Mouse (Mus musculus) heart, adult 18-20 months (tissue): ENCODE measurements around the gene Mab21l3. TPM values are rescaled to one million over a fixed set of nuclear protein-coding genes. Genes with fewer than 3 reads are reported as not detected.
A peak's percentile ranks its signal among the peaks of the same experiment; 100 is the strongest.
"Not testable (repeated sequence)": the region's sequence is repeated elsewhere in the genome, so short reads cannot be mapped to it uniquely, and the experiment has no call there.

Experiments
- DNase-seq, 2 experiments: peaks; one replicate each; pipeline ENCODE4 v3.0.0; 2021 to 2022; ENCODE audit warnings: mixed read lengths in 1 of 2
- total RNA-seq, 2 experiments: library from RNA; stranded (reverse); gene quantifications; 2 replicates each; pipeline ENCODE4 v1.2.3; 2021

The Mab21l3 gene
- total RNA-seq, 2 experiments from 2014 or later = 0.13 TPM; not detected in 1

DNA sequence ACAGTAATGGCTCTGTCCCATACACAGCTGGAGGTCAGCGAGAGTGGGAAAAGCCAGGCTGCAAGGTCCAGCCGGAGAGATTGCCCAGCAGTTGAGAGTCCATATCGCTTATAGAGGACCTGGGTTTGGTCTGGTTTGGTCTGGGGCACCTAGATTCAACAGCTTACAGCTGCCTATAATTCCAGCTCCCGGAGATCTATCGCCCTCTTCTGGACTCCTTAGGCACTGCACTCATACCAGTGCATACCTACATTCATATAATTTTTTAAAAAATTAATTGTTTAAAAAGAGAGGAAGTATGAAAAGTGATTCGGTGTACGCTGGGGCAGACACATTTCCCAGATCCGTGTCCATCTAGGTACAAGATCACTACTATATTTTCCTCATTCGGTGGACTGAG, 9.4 kb downstream of the Mab21l3 start:
- no peak for DNase-seq

DNA sequence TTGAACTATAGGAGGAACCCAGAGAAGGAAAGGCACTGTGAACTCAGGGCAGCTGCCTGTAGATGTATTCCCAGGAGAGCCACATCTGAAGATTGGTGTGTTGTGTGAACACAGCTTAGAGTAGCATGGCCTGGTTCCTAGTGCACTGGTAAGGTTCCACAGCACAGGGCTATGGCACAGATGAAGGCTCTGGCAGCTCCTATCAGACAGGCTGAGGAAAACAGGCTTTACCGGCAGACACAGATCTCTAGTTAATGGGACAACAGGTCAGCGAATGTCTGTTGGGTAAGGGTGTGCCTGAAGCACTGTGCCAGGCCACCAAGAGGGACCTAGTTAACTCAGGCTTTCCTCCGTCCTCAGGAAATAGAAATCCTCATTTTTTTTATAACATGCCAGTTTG, 11.8 kb downstream of the Mab21l3 start:
- DNase-seq = no peak

DNA sequence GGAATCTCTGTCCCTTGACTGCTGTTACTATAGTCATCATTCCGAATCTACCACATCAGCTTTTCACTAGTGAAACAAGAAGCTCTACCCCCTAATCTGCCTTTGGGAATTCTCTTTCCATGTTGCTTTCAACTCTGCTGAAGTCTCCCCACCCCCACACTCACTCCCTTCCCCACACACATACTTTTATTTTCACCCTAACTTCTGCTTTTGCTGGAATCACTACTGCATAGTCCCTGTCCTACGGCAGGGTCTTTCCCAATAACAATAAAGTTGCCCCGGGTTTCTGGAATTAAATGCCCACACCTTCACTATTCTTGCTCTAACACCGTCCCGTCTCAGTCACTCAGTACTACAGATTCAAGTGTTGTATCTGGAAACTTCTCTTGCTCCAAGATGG, 12.2 kb downstream of the Mab21l3 start:
- no peak for DNase-seq

DNA sequence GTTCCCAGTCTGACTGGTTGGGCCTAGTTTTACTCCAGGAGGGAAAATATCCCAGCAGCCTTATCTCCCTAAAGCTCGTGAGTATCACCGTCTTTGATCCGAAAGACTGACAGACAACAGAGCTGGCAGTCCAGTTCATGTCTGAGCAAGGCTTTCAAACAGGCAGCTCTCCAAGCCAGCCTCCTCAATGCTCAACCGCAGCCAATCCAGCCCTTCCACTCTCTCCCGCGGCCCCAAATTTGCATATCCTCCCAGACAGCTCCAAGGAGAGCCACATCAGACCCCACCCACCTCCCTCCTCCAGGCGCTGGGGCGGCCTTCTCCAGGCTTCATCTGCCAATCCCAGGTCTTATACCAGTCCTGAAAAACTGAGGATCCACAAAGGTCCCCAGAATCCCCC, 12.7 kb downstream of the Mab21l3 start:
- DNase-seq = peak; percentile 75 to 87

DNA sequence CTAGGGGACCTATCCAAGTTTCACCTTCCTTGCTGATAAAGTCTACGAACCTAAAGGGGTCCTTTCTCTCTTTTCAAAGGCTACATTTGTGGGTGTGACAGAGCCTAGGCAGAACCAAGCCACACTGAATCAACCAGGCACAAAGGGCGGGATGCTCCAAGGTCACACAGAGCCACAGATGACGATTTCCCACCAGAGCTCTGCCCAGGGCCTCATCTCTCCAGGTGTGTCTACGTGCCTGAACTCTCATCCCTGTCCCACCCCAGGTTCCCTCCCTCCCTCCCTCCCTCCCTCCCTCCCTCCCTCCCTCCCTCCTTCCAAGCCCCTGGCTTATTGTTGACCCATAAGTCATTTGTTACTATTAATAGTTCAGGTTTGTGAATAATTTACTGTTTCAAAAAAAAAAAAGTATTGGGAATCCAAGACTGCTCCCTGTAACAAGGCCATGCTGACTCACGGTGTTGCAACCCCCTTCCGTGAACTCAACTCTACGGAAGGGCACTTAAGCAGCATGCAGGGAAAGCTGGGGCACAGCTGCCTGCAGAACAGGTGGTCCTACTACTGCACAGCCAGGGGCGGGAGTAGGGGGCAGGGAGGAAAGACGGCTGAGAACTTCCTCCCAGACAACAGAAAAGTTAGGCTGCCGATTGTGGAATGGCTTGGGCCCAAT, 17.4 kb downstream of the Mab21l3 start:
- no peak for DNase-seq

DNA sequence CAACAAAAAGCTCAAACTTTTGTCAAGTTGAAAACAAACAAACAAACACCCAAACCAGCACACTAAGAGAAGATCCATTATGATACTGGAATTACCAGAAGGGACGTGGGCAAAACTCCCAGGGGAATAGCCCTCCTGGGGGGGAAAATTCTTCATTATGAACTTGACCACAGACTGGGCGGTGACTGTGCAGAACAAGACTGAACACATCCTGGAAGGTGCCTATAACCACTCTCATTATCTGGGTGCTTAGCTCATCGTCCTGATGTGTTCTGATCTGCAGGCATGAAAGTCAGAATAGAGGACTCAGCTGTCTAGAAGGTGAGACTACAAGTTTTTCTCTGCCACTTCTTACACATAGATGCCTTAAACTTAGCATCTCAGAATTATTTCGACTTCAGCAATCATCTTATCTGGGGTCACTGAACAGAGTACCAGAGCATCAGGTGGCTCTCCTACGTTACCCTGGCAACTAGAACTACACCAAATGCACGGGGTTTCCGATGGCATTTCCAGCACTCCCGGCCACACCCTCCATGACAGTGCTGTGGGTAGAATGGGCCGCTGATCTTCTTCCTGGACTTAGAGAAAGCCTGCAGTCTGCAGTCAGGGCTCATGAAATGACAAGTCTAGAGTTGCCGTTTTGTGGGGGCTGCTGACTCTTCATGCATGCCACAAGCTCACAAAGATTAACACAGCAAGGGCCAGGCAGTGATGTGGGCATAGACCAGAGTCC, 18.7 kb downstream of the Mab21l3 start:
- no peak for DNase-seq

DNA sequence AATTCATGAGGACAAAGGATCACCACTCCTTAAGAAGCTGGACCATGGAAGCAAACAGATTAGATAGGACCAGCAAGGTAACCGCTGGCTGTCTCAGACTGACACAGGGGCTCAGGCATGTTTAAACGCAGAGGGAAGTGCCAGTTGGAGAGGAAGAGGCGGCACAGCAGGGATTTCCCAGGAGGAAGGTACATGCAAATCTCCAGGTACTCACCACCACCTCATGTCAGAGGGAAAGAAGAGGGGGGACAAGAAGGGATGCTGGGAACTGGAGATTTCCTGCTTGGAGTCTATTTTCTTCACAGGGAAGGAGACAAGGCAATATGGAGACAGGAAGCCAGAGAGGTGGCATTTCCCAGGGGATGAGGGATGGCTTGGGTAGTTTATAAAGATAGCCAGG, 20.2 kb downstream of the Mab21l3 start:
- DNase-seq = no peak

DNA sequence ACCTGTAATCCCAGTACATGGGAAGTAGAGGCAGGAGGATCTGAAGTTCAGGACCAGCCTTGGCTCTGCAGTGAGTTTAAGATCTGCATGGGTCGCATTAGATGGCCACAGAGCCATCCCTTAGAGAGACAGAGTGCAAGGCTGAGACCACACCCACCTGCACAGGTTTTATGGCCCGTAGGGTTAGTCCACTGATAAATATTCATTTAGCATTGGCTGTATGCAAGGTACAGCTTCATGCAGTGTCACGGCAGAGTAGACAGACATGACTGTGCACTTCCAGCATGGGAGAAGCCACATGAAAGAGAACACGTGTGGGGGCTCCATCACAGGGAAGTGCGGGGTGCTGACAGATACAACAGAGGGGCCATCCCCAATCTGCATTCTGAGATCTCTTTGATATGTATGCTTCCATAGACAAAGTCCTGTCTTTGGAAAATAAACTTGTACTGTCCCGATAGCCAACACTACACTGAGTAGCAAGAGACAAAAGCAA, 21.5 kb downstream of the Mab21l3 start:
- DNase-seq = no peak

DNA sequence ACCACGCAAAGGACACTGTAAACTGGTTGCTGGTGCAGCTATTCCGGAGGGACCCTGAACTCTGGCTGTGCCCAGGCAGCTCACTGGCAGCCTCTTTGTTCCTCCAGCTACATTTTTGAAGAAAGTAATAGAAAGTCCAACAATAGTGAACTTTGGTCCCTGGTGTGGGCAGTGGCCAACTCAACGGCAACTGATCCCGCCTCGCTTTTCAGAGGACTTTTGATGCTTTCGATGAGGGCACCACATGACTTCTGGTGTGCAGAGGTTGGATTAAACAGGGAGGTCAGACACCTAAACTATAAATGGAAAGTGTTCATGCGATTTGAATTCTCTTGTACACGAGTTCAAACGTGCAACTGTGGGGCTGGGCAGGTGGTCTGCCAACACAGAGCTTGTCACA, 24.4 kb downstream of the Mab21l3 start:
- no peak for DNase-seq

DNA sequence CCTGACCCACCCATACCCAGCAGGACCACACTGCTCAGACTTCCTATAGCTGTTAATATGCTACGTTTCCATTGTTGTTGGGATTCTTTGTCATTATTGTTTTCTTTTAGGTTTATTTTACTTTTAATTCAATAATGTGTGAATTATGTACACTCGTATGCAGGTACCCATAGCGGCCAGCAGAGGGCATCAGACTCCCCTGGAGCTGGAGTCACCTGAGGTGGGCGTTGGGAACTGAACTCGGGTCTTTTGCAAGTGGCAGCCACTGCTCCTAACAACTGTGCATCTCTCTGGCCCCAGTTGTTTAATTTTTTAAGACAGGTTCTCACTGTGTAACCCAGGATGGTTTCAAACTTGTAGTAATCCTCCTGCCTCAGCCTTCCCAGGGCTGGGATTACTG, 26.7 kb downstream of the Mab21l3 start:
- DNase-seq = no peak

DNA sequence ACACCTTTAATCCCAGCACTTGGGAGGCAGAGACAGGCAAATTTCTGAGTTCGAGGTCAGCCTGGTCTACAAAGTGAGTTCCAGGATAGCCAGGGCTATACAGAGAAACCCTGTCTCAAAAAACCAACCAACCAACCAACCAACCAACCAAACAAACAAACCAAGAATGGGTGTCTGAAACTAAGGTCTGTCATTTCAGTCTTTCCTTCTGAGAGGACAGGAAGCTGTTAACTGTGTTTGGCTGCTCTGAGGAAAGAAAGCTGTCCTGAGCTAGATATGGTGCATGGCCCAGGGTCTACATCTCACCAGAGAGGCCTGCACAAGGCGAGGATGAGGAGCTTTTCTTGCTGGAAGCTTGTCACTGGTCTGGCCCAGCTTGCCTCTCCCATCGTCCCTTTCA, 28.1 kb downstream of the Mab21l3 start:
- not testable (repeated sequence) for DNase-seq

DNA sequence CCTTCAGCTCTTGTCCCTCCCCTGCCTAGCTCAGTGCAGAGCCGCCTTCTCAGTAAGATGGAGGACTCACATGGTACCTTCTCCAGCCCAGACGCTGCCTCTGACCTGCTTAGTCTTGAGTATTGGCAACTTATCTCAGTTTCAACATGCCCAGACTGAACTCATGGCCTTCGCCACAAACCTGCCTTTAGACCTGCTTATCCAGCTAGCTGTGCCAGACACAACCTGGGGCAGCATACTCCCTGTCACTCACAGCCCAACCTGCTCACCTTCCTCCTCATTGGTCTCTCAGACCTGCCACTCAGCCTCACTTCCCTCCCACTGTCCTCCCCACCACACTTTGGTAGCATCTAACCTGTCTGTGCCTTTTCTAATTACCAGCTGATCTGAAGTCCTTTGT, 32.8 kb downstream of the Mab21l3 start:
- no peak for DNase-seq

DNA sequence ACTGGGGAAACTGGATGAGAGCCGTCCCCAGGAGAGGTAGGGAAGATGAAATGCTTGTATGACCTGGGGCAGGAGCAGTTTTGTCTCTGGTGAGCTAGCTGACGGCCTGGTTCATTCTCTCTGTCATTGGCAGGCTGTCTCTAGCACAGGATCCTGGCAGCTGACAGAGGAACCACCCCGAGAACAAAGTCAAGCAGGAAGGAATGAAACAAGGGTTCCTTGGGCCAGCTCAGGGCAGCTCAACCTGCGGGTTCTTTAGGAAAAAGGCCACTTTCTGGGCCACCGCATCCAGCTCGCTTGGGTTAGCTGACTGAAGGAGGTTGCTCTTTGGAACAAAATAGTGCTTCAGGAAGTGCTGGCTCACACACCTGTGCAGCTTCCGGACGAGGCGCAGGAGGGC, 34.0 kb downstream of the Mab21l3 start:
- DNase-seq = no peak

DNA sequence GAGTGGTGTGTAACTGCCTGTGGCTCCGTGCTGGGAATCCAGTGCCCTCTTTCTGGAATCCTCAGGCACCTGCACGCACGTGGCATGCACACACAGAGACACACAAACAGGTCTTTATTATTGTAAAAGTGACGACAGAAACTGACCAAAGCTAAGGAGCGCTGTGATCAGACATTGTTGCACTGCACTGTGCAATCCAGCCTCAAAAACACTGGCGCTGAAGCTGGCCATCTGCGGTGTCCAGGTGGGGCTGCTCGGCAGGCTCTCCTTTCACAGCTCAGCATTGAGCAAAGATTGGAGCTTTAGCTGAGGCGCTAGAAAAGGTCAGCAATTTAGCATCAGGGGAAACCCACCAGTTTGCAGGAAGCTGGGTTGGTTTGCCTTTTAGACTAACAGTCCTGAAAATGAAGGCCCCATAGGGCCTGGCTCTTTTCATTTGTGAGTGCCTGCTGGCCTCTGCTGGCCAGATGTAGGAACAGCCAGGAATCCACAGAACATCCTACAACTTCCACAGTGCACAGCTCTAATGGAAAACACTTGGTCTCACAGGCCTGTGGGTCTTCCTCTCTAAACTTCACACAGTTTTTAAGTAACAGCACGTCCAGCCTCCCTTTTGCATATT, 36.3 kb downstream of the Mab21l3 start:
- DNase-seq = peak; percentile 49 to 83

DNA sequence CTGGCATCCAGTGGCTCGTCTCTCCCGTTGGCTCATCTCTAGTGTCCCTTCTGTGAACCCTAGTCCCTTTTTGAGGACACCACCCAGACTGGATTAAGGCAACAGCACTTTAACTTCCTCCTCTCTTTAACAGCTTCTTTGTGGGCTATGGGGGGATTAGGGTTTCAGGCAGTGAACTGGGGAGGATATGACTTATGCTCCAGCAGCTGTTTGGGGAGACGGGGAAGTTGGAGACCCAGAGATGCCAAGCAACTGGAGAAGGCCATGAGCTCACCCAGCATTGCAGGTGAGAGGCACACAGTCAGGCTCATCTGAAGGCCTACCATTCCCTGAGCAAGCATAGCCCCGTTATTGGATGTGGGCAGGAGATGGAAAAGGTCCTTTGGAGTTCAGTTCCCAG, 36.8 kb downstream of the Mab21l3 start:
- DNase-seq = no peak

DNA sequence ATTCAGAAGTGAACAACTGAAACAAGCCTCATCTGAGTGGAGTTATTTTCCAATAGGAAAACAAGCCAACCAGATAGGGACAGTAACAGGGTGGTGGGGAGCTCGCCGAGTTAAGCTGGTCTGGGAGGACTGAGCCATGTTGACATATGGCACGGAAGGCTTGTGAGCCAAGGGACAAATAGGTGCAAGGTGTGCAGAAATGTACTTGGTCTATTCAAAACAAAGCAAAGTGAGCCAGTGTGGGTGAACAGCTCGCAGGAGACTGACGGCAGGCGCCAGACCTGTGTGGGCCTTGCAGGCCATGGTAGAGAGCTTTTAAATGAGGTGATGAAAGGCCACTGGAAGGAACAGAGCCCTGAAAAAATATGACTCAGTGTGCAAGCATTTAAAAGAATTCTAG, 41.1 kb downstream of the Mab21l3 start:
- peak in 1 of 2 experiments; percentile 19 for DNase-seq

DNA sequence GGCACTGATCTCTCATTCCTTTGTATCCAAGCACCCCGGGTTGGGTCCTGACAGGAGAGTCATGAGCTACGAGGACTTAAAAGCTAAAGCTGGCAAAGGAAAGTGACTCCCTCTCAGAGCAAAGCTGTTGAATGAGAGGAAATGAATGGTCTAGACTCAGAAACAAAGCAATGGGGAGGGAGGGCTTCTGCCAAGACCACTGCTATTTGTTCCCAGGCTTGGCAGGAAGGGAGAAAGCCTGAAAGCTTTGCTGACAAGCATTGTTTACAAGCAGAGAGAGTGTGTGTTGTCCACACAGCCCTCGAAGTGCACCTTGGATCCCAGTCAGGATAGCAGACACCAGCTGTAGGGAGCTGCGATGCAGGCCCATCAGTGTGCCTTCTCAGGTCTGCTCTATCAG, 41.8 kb downstream of the Mab21l3 start:
- DNase-seq = peak in 1 of 2 experiments; percentile 14

DNA sequence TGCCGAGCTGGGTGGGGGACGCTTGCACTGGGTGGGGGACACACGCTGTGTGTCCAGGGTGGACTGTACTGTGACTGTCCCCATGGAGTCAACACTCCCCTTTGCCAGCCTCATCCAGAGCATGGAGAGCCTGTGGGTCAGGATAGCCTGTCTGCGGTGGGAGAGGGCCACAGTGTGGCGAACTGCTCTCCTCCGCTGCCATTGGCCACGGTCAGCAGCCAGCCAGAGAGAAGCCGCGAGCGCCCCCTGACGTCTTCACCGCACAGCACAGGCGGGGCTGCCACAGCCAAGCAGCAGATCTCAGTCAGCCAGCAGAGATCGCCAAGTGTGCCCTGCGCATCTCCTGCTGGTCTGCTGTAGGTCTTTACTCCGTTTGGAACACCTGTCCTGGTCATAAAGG, 42.6 kb downstream of the Mab21l3 start:
- DNase-seq = peak; percentile 89 to 92

DNA sequence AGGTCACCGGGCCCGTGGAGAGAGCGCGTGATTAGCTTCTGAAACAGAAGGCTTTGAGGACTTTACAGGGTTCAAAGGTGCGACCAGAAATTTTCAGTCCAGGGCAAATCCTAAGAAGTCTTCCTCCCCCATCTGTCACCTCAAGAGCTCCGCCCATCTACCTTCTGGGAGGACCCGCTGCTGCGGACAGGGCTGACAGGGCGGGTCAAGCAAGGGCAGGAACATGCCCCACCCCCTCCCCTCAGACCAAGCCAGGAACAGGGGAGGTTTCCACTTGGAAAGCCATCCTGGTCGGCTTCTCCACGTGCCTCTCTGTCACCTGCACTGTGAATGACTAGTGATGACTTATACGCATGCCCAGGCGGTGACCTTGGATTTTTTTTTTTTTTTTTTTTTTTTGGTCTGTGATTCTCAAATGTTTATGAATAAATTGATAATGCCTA, 43.2 kb downstream of the Mab21l3 start:
- DNase-seq = peak; percentile 74 to 79

DNA sequence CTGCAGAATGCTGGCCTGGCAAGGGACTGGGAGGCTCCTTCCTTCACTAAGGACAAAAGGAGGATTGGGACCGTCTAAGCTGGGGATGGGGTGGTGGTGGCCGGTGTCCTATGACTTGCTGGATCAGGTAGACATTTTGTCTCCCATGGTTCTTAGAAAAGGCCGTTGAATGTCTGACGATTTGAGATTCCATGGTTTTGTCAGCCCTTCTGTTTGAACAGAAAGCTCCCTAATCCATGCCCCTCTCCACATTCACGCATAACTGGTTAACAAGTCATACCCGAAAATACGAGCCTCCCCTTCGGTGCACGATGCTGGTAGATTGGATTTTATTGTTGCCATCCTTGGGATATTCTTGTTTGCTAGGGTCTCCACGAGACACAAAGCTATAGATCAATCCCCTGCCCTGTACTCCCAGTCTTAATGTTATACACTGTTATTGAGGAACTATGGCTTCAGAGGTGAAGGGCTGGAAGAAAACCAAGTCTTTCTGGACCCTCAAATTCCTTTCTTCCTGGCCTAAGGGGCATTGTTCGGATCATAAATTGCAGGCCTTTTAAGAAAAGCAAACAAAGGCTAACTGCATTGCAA, 43.7 kb downstream of the Mab21l3 start:
- DNase-seq = no peak

DNA sequence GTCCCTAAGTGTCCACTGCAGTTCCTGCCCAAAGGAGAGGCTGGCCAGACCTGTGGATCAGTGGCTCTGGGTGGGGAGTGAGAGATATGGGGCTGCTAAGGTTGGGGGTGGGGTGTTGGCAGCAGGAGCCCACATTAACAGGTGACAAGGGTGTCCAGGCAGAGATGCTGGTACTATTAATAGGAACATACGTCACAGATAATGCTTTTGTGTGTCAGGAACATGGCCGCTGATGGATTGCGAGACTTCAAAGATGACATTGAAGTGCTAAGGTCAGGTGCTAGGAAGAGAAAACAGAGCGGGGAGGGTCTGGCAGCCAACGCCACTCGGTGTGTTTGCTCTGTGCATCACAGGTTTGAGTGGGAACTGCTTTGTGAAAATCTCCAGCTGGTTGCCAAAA, 44.4 kb downstream of the Mab21l3 start:
- DNase-seq = peak; percentile 76 to 77

DNA sequence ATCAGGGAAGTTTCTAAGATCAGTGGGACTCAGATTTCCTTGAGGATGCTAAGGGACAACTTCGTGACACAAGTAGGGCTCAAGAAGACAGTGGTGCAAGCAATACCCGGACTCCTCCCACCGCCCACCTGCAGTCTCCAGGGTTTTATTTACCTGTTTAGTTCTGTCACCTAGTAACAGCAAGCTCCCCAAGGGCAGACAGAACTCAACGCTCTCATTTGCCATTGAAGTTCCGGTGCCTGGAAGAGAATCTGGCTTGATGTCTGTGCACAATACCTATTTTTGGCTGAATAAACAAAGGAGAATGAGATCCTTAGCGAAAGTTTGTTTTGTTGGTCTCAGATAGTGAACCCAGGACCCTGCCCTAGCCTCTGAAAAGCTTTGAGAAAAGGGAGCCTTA, 45.0 kb downstream of the Mab21l3 start:
- DNase-seq = peak; percentile 38 to 45

DNA sequence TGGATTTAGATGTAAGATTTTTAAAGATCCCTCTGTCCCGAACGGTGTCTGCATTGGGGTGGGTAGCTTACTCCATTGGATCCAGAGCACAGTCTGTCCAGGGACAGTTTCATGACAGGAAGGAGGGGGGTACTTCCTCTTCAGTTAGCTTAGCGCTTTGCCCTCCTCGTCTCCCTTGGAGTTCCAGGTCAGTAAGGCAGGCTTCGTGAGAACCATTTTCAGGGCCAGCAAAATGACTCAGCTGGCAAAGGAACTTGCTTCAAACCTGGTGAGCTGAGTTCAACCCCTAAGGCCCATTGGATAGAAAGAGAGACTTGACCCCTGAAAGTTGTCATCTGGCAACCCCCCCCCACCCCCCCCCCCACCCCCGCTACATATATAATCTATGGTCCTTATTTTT, 46.0 kb downstream of the Mab21l3 start:
- DNase-seq = peak in 1 of 2 experiments; percentile 17
